Mouse (Mus musculus): Measurements from ENCODE around the gene Art2b.
"Not testable (repeated sequence)": the region's sequence is repeated elsewhere in the genome, so short reads cannot be mapped to it uniquely, and the experiment has no call there.

Gene Art2b

DNA sequence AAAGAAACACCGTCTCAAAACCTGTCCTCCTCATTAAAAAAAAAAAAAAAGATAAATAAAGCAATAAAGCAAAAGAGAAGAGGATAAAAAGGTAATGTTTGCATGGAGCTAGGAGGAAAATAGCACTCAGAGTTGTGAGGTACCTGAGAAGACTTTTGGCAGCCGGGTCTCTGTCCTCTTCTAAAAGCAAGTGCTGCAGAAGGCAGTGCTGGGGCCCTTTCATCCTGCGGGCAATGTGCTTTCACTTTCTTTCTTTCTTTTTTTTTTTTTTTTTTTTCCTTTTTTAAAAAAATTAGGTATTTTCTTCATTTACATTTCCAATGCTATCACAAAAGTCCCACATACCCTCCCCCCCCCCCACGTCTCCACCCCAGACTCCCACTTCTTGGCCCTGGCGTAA is at the start of gene Art2b:
TSS of gene Art2b (minus strand) at position 193 of the 400 bp plus-strand sequence.
- CTCF ChIA-PET = interaction anchor here in 1 of 4 experiments (0.6 kb wide), 1 partner anchor 460 kb away, joined by 7 read pairs; no protein-coding TSS in a partner anchor
- POLR2A ChIA-PET = interaction anchor here in 2 of 4 experiments (0.6 to 0.7 kb wide), 3 partner anchors 8 to 256 kb away, joined by 5 to 8 read pairs (median 7); no protein-coding TSS in a partner anchor

DNA sequence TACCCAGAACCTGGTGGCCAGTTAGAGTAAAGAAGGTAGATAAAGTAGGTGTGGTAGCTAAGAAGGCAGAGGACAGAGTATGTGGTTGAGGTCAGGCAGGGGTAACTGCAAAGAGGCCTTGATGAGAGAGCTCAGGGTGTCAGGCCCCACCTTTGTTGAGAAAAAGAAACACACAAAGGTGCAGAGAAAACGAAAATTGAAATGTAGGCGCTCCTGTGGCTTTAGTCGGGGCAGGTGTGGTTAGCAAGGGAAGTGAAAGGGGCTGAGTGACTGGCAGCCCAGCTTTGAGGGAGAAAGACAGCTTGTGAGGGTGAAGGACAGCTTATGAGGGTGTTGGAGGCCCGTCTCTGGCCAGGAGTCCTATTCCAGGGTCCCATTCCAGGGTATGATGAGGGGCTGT is 49.1 kb upstream of the Art2b start:
- CTCF ChIA-PET = interaction anchor here in 2 of 4 experiments (0.5 to 1.5 kb wide), 3 partner anchors 14 to 207 kb away, joined by 3 to 4 read pairs (median 3); no protein-coding TSS in a partner anchor
- POLR2A ChIA-PET = no interaction called here

DNA sequence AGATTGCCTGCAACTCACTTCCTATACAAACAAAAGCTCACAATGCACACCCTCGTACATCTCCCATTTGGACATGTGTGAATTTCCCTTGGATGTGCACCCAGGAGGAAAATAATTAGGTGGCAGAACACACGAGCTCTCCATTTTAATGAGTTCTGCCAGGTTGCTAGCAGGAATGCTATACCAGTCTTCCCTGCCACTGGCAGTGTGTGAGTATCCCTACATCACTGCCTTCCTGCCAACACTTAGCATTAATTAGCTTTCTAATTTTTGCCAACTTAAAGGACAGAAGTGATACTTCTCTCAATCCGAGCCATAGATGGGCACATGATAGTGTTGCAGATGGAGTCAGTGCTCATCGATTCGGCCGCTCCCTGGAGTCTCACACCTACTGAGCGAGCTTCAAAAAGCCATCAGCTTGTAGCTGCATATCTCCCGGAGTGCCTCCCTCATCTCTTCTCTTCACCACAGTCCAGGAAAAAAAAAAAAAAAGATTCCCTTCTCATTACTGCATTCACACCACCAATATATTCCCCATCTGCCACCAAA is 48.3 kb upstream of the Art2b start:
- ChIA-PET CTCF (interaction anchor here in 2 of 4 experiments (0.8 to 1.5 kb wide), 4 partner anchors 13 to 573 kb away, joined by 3 to 8 read pairs (median 4); no protein-coding TSS in a partner anchor), POLR2A (interaction anchor here in 1 of 4 experiments (1.0 to 1.1 kb wide), 2 partner anchors 20 to 131 kb away, joined by 3 read pairs; no protein-coding TSS in a partner anchor)

DNA sequence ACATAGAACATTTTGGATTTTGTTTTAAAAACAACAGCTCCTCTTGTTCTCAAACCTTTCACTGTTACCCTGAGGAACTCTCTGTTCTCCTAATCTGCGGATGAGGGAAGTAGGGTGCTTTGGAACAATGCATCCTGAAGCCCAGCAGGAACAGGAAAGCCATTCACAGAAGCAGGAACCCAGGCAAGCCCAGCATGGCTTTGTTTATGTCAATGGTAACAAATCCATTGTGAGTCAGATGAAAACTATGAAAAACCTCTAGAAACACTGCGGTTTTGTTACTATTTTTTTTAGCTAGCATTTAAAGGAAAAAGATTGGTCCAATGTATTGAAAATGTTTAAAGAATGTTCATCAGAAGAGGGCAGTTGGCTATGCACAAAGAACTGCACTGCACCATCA is 43.1 kb upstream of the Art2b start:
- POLR2A ChIA-PET = no interaction called here

DNA sequence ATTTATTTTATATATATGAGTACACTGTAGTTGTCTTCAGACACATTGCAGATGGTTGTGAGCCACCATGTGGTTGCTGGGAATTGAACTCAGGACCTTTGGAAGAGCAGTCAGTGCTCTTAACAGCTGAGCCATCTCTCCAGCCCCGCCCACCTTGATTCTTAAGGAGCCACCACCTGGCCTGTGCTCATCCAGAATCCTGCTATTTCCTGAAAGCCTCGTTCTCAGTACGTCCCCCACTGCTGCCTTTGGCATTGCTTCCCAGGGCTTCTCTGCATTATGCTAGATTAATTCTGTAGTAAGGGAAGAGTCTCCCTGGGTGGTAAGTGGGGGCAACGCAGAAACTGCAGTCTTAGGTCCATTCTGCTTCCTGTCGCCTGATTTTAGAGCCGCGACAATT is 41.8 kb upstream of the Art2b start:
- POLR2A ChIA-PET = not testable (repeated sequence)
- CTCF ChIA-PET = interaction anchor here in 1 of 4 experiments (1.4 kb wide), 1 partner anchor 575 kb away, joined by 4 read pairs; no protein-coding TSS in a partner anchor

More for the DNA sequence above, 43.1 kb upstream of the Art2b start:
- CTCF ChIA-PET = interaction anchor here in 2 of 4 experiments (0.6 to 1.4 kb wide), 5 partner anchors 51 to 577 kb away, joined by 3 to 5 read pairs (median 4); no protein-coding TSS in a partner anchor

DNA sequence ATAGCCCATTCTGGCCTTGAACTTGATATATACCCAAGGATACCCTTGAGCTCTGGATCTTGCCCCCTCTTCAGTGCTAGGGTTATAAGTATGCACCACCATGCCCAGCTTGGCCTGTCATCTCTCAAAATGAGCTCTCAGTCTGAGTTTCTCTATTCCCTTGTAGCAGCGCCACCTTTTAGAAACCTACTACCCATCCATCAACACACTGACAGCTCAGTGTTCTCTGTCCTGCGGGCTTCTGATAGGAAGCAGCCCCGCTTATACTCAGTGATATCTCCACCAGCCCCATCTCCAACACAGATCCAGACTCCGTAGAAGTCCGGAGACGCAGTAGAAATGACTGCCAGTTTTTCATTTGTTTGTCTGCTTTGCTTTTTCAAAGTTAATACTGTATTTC is 38.9 kb upstream of the Art2b start:
- POLR2A ChIA-PET = interaction anchor here in 1 of 4 experiments (0.5 kb wide), 1 partner anchor 32 kb away, joined by 3 read pairs; no protein-coding TSS in a partner anchor
- CTCF ChIA-PET = interaction anchor here in 2 of 4 experiments (0.6 to 4.2 kb wide), 4 partner anchors 86 to 413 kb away, joined by 4 to 14 read pairs (median 4); no protein-coding TSS in a partner anchor

DNA sequence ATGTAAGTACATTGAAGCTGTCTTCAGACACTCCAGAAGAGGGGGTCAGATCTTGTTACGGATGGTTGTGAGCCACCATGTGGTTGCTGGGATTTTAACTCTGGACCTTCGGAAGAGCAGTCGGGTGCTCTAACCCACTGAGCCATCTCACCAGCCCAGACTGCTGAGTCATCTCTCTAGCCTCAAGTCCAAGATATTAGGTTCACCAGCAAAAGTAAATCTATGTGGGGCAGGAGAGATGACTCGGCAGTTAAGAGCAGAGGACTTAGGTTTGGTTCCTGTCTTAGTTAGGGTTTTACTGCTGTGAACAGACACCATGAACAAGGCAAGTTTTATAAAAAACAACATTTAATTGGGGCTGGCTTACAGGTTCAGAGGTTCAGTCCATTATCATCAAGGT is 36.5 kb upstream of the Art2b start:
- ChIA-PET CTCF (interaction anchor here in 2 of 4 experiments (0.6 to 2.2 kb wide), 3 partner anchors 171 to 578 kb away, joined by 3 to 9 read pairs (median 3); no protein-coding TSS in a partner anchor), POLR2A (interaction anchor here in 1 of 4 experiments (0.6 kb wide), 2 partner anchors 15 to 143 kb away, joined by 3 to 5 read pairs; no protein-coding TSS in a partner anchor)

DNA sequence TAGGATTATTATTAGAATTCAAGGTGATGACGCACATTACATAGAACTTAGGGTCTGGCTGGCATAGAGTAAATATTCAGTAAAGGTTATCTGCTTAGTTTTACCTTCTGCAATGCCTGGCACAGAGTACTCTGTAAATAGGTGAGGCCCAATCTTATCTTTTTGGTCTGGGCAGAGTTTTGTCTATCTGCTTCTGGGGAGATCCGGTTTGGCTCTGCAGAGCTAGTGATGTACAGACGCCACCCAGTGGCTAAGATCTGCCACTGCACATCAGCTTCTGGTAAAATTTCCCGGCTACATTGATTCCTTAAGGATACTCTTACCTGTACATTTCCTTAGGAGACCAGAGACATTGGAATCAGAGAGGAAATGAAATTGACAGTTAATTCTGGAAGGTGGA is 35.0 kb upstream of the Art2b start:
- CTCF ChIA-PET = interaction anchor here (0.5 to 2.2 kb wide), 23 partner anchors 9 to 662 kb away, joined by 3 to 17 read pairs (median 4); partner anchors contain the start of genes Clpb (in 1 of the 4) and Gm45837 (in 1 of the 4)
- POLR2A ChIA-PET = interaction anchor here in 1 of 4 experiments (1.3 kb wide), 1 partner anchor 9 kb away, joined by 3 read pairs; no protein-coding TSS in a partner anchor

DNA sequence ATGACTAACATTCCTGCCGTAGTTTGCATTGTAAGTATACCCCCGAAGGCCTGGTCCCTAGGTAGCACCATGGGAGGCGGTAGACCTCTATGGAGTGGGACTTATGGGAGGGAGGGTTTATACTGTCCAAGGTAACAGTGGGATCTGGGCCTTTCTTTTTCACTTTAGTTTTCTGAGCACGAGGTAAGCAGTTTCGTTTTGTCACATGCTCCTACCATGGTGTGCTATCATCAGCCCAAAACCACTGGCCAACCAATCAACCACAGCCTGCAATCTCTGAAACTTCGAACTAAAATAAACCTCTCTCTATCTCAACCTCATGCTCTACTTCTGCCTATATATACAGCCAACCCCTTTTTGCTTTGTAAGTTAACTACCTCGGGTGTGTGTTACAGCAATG is 32.9 kb upstream of the Art2b start:
- ChIA-PET POLR2A (no interaction called here), CTCF (interaction anchor here in 2 of 4 experiments (0.5 to 1.2 kb wide), 2 partner anchors 116 to 206 kb away, joined by 3 to 4 read pairs; no protein-coding TSS in a partner anchor)

DNA sequence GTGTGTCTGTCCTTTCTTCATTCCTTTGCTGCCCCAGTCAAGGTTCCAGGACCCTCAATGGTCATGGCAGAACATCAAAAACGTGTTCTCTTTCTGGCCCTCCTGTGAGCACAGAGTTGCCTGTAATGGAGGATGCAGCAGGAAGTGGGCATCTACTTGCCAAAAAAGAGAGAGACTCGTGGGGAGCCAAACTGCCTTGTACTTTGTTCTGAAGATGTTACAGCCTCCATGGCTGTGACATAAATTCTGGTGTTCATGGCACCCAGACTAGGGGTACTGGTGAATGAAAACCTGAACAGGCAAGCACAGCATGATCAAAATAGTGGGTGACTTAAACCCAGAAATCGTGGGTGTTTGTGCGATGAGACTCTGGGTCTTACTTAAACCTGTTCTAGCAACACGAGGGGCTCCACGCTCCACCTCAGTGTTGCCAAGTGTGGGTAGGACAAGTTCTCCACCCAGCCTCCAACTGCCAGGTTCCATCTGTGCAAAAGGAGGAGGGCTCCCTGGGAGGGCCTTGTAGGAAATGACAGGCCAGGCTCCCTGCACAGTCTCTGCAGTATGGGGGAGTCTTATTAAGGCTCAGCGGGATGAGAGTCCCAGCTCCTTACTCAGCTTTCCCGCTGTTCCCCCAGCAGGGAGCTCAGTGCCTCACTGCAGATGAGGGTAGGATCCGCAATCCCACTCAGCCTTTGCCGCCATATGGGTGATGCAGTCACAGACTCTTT is 32.2 kb upstream of the Art2b start:
- CTCF ChIA-PET = interaction anchor here in 2 of 4 experiments (0.5 to 1.2 kb wide), 2 partner anchors 116 to 205 kb away, joined by 3 to 4 read pairs; no protein-coding TSS in a partner anchor
- POLR2A ChIA-PET = no interaction called here

DNA sequence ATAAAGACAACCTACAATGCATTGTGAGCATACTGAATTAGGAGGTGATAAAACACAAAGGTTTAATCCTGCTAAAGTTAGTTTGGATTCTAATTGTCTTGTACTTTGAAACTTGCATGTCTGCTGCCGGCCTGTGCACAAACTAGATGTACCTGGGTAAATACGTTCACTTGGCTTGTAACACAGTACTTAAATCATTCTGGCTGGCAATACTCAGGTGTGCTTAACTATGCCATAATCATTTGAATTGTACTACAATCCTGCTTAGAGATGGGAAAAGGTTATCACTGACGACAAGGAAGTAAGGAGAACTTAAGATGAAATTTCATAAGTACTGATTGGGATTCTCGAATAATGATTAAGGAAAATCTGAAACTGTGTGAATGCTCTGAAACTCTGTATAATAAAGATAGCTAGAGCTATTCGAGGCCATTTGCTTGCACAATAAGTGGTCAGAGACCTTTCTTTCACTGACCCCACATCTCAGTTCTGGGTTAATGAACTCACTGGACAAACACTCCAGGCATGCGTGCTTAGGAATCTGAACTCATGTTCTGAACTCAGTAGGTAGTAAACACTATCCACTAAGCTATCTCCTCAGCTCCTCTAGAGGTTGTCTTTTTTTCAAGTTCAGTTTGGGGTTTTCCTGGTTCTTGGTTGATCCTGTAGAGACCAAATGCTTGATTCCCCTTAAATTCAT is 30.9 kb upstream of the Art2b start:
- CTCF ChIA-PET = no interaction called here
- POLR2A ChIA-PET = no interaction called here

DNA sequence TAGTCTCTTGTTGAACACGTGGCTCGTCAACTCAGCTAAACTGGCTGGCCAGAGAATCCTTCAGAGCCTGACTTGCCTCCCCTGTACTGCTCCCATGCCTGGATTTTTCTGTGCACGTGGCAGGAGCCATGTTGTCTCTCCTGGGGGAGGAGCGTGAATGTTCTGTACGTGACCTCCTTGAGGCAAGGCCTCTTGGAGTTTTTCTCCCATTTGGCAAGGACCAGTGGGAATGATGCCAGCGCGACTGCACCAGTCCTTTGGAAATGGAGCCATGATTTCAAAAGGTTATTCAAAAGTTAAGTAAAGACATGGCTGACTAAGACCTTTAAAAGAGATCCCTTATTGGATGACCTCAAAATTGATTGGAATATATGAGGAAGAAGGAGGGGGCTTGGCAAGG is 30.0 kb upstream of the Art2b start:
- CTCF ChIA-PET = no interaction called here

DNA sequence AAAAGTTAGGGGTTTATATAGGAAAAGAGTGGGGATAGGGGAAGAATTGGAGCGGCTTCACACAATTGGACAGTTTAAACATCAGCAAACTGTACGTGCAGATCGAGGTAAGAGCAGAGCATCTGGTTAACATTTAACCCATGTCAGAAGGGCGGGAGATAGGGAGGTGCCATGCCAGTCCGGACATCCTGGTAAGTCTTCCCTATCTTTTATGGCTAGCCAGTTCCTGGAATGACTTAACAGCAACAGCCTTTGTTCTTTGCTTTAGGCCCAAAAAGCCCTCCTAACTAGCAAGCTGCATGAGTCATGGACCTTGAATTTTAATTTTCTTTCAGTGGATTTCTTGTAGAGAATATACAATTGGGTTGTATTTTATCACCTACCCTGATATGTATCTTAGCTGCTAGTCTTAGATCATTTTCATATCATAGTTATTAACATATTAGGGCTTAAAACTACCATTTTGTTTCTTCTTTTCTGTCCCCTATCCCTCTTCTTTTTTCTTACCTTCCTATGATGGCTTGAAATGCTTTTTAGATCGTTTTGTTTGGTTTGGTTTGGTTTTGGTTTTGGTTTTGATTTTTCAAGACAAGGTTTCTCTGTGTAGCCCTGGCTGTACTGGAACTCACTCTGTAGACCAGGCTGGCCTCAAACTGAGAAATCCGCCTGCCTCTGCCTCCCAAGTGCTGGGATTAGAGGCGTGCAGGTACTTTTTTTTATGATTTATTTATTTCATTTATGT is 27.6 kb upstream of the Art2b start:
- POLR2A ChIA-PET = not testable (repeated sequence)

More for the DNA sequence above, 30.0 kb upstream of the Art2b start:
- POLR2A ChIA-PET = no interaction called here

DNA sequence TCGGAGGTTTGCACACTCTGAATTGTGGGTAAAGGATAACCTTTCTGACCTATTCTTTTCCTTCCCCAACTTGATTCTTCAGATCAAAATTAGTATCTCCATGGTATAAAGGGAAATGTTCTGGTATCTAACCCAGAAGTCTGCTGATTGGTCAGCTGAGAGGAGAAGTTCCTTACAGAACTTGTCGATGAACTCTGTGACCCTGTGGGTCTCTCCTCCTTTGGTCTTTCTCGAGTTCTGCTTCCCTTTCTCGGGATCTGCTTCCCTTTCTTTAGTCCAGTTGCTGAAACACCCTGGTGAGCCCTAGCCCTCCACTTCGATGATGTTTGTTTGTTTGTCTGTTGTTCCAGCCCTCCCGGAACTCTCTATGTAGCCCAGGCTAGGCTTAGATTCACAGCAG is 22.4 kb upstream of the Art2b start:
- CTCF ChIA-PET = no interaction called here
- POLR2A ChIA-PET = no interaction called here

More for the DNA sequence above, 27.6 kb upstream of the Art2b start:
- CTCF ChIA-PET = not testable (repeated sequence)

DNA sequence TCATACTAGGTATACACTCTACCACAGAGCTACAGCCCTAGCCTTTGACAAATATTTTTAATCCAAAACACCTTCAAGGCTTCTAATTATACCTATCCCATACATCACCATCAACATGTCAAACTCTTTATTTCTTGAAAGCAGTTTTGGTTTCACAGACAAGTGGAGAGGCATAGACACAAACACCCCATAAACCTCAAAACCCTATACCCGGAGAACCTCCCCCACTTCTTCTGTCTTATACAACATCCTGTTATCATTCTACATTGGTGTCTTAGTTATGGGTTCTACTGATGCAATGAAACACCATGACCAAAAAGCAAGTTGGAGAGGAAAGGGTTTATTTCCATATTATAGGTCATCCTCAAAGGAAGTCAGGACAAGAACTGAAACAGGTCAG is 15.0 kb upstream of the Art2b start:
- ChIA-PET POLR2A (no interaction called here), CTCF (no interaction called here)

DNA sequence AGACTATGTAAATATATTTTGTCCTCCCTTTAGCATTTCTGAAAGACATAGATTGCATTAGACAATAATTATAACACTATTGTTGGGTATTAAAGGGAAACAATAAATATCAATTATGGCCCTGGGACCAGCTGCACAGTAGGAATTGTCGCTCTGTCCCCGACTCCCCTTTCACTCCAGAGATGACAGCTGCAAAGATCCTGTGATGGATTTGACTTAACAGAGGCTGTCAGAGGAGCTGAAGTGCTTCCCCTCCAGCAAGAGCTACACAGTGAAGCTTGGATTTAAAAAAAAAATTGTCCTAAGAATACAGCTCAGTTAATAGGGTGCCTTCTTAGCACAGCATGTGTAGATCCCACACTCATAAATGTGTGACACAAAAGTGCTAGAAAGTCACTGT is 13.1 kb upstream of the Art2b start:
- ChIA-PET CTCF (interaction anchor here in 3 of 4 experiments (0.5 to 1.3 kb wide), 4 partner anchors 66 to 186 kb away, joined by 3 to 5 read pairs (median 4); no protein-coding TSS in a partner anchor), POLR2A (interaction anchor here in 1 of 4 experiments (0.7 kb wide), 1 partner anchor 1910 kb away, joined by 4 read pairs; no protein-coding TSS in a partner anchor)

DNA sequence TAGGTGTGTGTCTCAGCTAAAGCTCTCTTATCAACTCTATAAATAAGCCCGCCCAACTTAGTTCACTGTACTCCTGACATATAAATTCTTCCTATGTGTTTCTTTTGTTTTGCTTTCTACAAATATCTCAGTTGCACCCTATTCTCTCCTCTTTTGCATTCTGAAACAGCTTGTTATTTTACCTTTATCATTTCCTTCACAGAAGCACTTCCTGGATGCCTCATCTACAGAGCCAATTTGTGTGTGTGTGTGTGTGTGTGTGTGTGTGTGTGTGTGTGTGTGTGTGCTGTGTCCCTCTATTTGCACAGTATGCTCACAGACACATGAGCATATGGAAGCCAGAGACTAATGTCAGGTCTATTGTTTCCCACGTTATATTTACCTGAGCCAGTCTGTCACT is 9.6 kb upstream of the Art2b start:
- ChIA-PET POLR2A (no interaction called here), CTCF (interaction anchor here in 1 of 4 experiments (0.6 kb wide), 1 partner anchor 1167 kb away, joined by 3 read pairs; no protein-coding TSS in a partner anchor)

DNA sequence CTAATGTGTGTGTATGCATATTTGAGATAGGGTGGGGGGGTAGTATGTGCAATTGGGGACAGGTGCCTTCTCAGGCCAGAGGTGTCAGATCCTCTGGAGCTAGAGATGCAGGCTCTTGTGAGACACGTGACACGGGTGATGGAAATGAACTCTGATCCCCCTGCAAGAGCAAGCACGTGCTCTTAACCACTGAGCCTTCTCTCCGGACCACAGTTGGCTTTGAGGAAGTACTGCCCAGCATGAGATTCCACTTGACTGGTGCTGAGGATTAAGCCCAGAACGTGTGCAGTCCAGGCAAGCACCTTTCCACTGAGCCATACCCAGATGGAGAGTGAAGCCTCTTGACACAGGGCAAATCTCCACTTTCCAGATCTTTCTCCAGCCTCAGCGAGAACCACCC is 1.1 kb downstream of the Art2b start:
- CTCF ChIA-PET = interaction anchor here in 2 of 4 experiments (0.6 to 1.0 kb wide), 2 partner anchors 46 to 181 kb away, joined by 3 to 5 read pairs; no protein-coding TSS in a partner anchor
- POLR2A ChIA-PET = not testable (repeated sequence)

Data from embryonic stem cell, embryonic (primary cell).